Mouse (Mus musculus) liver, adult 2 months (tissue): ENCODE data around the gene Mgat4a.

Source experiments
- CTCF ChIP-seq: fragments of 200-500 bp; IDR thresholded peaks from 2 replicates; pipeline ENCODE4 v1.5.1; 2011; ENCODE audit warnings: low read depth, low read length, control low read depth
- POLR2A ChIP-seq: fragments of 200-500 bp; IDR thresholded peaks from 2 replicates; pipeline ENCODE4 v1.6.1; 2011; ENCODE audit warnings: low read length, control low read depth; ENCODE audit not compliant: insufficient read depth; ENCODE audit errors: extremely low read depth

GRCm38 (mm10) chr1:37543057-37543456 lies 2.2 kb upstream of the Mgat4a start:
- TF ChIP-seq CTCF (no peak), POLR2A (no peak)
